Mouse (Mus musculus) limb, embryonic 10.5 days (tissue): Measurements from ENCODE around the gene Hrct1. TPM values are rescaled to one million over a fixed set of nuclear protein-coding genes. Genes with fewer than 3 reads are reported as not detected.

ENCODE experiments used
- DNase-seq: peaks from one replicate; pipeline ENCODE4 v3.0.0-alpha.2; 2017; ENCODE audit warnings: low spot score
- H3K27ac ChIP-seq: fragments of 300-500 bp; sonication (generic); 2 replicates; pipeline ENCODE4 v1.5.1; 2016; ENCODE audit warnings: mild to moderate bottlenecking
- H3K27me3 ChIP-seq: fragments of 300-500 bp; sonication (generic); 2 replicates; pipeline ENCODE4 v1.6.1; 2016; ENCODE audit warnings: low read depth, mild to moderate bottlenecking; ENCODE audit not compliant: poor library complexity, severe bottlenecking
- H3K36me3 ChIP-seq: fragments of 300-500 bp; sonication (generic); 2 replicates; pipeline ENCODE4 v1.6.1; 2016; ENCODE audit warnings: mild to moderate bottlenecking, moderate library complexity
- H3K4me1 ChIP-seq: fragments of 300-500 bp; sonication (generic); 2 replicates; pipeline ENCODE4 v1.6.1; 2016
- H3K4me3 ChIP-seq: fragments of 300-500 bp; sonication (generic); 2 replicates; pipeline ENCODE4 v1.5.1; 2016; ENCODE audit warnings: mild to moderate bottlenecking, moderate library complexity
- H3K9me3 ChIP-seq: fragments of 300-500 bp; sonication (generic); replicated peaks from 2 replicates; pipeline ENCODE4 v1.6.1; 2016; ENCODE audit warnings: mild to moderate bottlenecking
- WGBS: fragments of 180-500 bp; shearing (Covaris S2); methylation state at CpG from one replicate; pipeline ENCODE4 v1.1.7; 2016; 5-methylcytosine and 5-hydroxymethylcytosine counted together
- polyA plus RNA-seq: library from polyadenylated mRNA; unstranded; fragments of >200 nt; fragmentation: Nextera tagmentation; extraction: Ambion mirVana; gene quantifications from 2 replicates; pipeline ENCODE4 v1.2.1, GENCODE M21; 2016

Hrct1 gene
- polyA plus RNA-seq, 1 experiment from 2014 or later: 0.35 TPM

DNA sequence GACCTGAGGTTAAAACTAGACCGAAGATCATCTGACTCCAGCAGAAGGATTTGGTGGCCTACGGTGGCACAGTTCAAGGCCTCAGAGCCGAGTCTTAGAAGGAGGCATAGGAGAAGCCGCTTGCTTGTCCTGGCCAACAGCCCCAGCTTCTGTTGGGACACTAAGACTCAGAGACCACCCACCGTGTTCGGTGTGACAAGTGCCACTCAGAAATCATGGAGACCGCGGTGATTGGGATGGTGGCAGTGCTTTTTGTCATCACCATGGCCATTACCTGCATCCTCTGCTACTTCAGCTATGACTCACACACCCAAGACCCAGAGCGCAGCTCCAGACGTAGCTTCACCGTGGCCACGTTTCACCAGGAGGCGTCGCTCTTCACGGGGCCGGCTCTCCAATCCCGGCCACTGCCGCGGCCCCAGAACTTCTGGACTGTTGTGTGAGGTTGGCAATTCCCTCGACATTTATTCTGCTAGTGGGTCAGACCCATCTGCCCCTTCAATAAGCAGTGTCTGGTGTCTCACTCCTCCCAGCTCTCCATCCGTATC lies 3.8 kb downstream of the Hrct1 start:
- H3K4me1 ChIP-seq: peaks cover 31% of the 10 kb centered on the region
- DNase-seq: no peak
- H3K9me3 ChIP-seq: no peaks in the 10 kb centered on the region
- no peaks in the 10 kb centered on the region for H3K36me3 ChIP-seq
- H3K27ac ChIP-seq: no peak overlapping the region
- H3K4me3 ChIP-seq: no peak overlapping the region
- 65% methylated on average over 21 of the region's 21 CpGs for WGBS
- H3K27me3 ChIP-seq: 0 out of 2 replicates have a peak, but pooled peaks cover 10% of the 10 kb centered on the region

DNA sequence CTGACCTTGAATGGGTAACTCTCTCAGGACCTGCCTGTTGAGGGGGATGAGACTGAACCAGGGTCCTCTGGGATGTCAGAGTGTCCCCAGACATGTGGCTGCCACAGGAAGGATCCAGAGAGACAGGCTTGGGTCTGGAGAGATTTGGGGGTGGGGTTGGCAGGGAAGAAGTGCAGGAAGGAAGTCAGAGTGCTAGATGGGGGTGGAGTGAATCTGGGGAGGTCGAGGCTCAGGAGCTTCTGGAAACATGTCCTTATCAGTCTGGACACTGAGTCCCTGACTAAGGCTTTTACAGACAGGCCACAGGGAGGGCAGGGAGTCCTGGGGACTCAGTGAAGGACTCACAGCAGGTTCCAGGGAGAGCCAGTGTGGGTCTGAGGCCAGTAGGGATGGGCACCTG lies 5.2 kb downstream of the Hrct1 start:
- Histone ChIP-seq H3K27me3 (0 out of 2 replicates have a peak, but pooled peaks cover 10% of the 10 kb centered on the region), H3K36me3 (no peaks in the 10 kb centered on the region), H3K4me3 (no peak overlapping the region), H3K4me1 (peaks cover 36% of the 10 kb centered on the region), H3K9me3 (no peaks in the 10 kb centered on the region), H3K27ac (no peak overlapping the region)
- no peak for DNase-seq
- WGBS: 35% methylated on average over 1 of the region's 1 CpGs

DNA sequence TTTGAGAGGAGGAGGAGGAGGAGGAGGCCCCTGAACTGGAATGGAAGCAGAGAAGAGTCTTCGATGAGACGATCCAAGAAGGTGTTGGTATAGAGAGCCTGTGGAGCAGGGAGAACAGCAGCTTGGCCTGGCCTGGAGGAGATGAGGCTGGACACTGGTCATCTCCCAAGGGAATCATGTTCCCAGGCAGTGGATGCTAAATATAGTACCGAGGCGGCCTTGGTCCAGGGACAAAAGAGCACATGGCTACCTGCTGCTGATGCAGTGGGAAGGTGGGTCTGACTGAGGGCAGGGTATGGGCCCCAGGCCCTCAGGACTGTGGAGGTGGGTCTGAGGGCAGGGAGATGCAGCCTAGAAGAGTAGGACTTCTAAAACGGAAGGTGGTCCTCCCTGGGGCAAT lies 6.2 kb downstream of the Hrct1 start:
- DNase-seq: no peak
- Histone ChIP-seq H3K27me3 (0 out of 2 replicates have a peak, but pooled peaks cover 10% of the 10 kb centered on the region), H3K27ac (no peak overlapping the region; the same call in 1 of the 2 replicates), H3K4me3 (no peak overlapping the region), H3K9me3 (no peaks in the 10 kb centered on the region), H3K4me1 (peaks cover 36% of the 10 kb centered on the region), H3K36me3 (no peaks in the 10 kb centered on the region)
- 86% methylated on average over 5 of the region's 5 CpGs for WGBS

DNA sequence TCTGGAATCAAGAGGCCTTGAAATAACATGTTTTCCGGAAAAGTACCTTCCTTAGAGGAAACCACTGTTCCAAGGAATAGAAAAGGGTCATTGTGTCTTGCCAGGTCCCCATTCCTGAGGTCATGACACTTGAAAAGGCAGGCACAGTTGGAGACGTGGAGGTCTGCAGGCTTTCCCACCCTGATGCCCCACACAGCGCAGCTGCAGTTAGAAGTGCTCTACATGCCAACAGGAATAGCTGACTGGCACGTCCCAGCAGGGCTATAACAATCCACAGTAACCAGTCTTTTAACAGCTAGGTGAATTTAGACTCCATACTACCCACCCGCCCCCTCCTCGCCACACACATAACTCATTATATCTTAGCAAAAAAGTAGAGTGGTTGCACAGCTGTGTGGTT lies 10.2 kb downstream of the Hrct1 start:
- Histone ChIP-seq H3K9me3 (no peaks in the 10 kb centered on the region), H3K4me1 (peaks cover 20% of the 10 kb centered on the region), H3K27me3 (0 out of 2 replicates have a peak, but pooled peaks cover 10% of the 10 kb centered on the region), H3K36me3 (no peaks in the 10 kb centered on the region), H3K4me3 (no peak overlapping the region), H3K27ac (no peak overlapping the region)
- DNase-seq: no peak
- WGBS: 79% methylated on average over 6 of the region's 6 CpGs

DNA sequence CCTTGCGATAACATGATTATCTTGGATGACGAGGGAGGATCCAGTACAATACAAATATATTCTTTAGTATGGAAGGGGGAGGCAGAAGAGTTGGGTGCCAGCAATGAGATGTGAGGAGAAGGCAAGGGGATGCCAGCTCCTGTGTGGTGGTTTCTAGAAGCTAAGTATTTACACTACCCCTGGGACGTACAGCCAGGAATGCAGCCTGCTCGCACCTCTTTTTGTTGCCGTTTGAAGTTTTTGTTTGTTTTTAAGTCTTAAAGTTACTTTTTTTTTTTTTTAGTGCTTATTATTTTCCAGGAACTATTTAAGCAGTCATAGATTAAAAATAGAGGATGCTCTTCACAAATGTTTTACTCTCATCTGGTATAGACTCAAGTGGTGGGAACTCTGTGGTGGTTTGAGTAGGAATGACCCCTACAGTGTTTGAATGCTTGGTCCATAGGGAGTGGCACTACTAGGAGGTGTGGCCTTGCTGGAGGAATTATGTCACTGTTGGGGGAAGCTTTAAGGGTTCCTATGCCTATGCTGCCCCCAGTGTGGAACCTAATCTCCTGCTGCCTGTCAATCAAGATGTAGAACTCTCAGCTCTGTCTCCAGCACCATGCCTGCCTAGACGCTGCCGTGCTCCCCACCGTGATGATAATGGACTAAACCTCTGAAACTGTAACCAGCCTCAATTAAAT lies 12.1 kb downstream of the Hrct1 start:
- no peaks in the 10 kb centered on the region for H3K9me3 ChIP-seq
- H3K4me1 ChIP-seq: peaks cover 26% of the 10 kb centered on the region
- WGBS: 81% methylated on average over 8 of the region's 8 CpGs
- no peaks in the 10 kb centered on the region for H3K27me3 ChIP-seq
- H3K36me3 ChIP-seq: no peaks in the 10 kb centered on the region
- no peak overlapping the region for H3K27ac ChIP-seq
- no peak for DNase-seq
- no peak overlapping the region for H3K4me3 ChIP-seq

DNA sequence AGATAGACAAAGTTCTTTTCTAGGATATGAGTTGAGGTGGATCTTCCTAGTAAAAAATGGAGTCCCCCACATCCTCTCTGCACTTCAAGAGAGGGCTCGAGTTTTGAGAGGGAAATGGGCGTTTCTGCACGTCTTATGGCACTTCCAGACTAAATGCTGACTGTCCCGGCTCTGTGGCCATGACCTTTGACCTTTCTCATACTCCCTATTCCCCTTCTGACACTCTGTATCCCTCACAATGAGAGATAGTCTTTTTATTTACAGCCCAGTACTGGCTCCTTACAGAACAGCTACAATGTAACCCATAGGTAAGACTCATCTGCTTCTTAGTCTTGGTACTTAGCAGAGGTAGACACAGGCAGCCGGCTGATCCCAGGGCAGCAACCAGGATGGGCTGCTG lies 14.5 kb downstream of the Hrct1 start:
- H3K27ac ChIP-seq: no peak overlapping the region
- H3K9me3 ChIP-seq: no peaks in the 10 kb centered on the region
- 74% methylated on average over 5 of the region's 5 CpGs for WGBS
- no peaks in the 10 kb centered on the region for H3K36me3 ChIP-seq
- no peak for DNase-seq
- no peak overlapping the region for H3K4me3 ChIP-seq
- no peaks in the 10 kb centered on the region for H3K27me3 ChIP-seq
- H3K4me1 ChIP-seq: peaks cover 21% of the 10 kb centered on the region

DNA sequence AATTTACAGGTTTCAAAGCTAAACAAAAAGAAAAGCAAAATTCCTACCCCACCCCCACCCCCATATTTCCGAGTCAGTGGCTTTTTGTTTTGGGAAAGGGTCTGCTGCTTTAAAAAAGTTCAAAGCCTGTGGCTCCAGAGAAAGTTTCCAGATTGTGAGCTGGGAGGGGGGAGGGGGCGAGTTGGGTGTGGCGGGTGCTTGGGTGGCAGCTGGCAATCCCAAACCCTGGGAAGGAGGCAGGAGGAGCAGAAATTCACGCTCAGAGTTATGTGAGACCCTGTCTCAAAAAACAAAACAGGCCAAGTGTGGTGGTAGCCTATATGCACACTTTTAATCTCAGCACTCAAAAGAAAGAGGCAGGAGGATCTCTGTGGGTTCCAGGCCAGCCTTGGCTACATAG lies 15.6 kb downstream of the Hrct1 start:
- no peak for DNase-seq
- Histone ChIP-seq H3K4me3 (no peak overlapping the region), H3K36me3 (no peaks in the 10 kb centered on the region), H3K9me3 (no peaks in the 10 kb centered on the region), H3K4me1 (peaks cover 10% of the 10 kb centered on the region), H3K27ac (no peak overlapping the region), H3K27me3 (no peaks in the 10 kb centered on the region)
- WGBS: 28% methylated on average over 4 of the region's 4 CpGs

DNA sequence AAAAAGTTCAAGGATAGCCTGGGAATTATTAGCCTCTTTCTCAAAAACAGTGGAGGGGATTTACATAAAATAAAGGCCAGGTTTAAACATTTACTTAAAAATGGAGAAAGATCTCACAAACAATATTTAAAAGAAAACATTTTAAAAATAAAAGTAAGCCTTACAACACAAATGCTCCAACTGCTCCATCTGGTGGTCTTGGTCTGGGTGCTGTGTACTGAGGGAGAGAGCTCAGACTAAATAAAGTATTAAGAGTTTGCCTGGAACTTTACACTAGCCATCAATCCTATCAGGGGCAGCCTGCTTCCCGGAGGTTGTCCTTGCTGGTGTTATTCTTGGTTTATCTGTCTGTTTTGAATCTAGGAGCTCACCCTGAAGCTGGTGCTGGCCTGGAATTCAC lies 16.1 kb downstream of the Hrct1 start:
- no peak overlapping the region for H3K27ac ChIP-seq
- DNase-seq: no peak
- H3K9me3 ChIP-seq: no peaks in the 10 kb centered on the region
- H3K27me3 ChIP-seq: no peaks in the 10 kb centered on the region
- 34% methylated on average over 1 of the region's 1 CpGs for whole genome bisulfite sequencing
- H3K4me1 ChIP-seq: peaks cover 9% of the 10 kb centered on the region
- no peak overlapping the region for H3K4me3 ChIP-seq
- H3K36me3 ChIP-seq: no peaks in the 10 kb centered on the region

DNA sequence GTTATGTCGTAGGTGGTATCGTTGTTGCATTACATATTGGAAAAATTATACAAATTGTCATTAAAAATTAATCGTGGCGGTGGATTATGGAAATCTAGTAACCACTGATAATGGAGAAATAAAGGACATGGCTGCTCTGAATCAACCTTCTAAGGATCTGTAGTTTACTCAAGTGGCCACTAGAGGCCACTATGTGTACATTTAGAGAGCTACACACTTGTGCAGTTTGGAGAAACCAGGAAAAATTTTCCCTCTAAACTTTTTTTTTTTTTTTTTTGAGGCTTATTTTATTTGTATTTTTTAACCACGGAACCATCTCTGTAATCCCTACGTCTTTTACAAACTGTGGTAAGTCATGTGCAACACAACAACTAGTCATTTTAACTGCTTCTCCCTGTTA lies 18.2 kb downstream of the Hrct1 start:
- no peak for DNase-seq
- no peak overlapping the region for H3K27ac ChIP-seq
- WGBS: 17% methylated on average over 6 of the region's 6 CpGs

DNA sequence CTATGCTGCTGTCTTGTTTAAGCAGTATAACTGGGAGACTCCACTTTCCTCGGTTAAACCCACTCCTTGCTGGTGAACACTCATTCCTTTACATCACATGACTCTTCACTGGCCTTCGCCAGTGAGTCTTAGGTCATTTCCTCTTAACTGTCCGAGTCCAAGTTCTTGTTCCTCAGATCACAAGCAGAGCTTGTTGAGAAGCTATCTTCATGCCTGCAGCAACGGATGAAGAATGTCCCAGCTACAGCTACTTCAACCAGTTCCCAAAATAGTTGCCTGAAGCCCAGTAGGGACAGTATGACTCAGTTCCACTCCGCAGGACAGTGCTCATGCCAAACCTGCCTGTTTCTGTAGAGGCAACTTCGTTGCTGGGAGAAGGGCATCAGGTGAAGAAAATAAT lies 30.2 kb downstream of the Hrct1 start:
- Histone ChIP-seq H3K36me3 (no peaks in the 10 kb centered on the region), H3K4me1 (peaks cover 11% of the 10 kb centered on the region), H3K4me3 (no peak overlapping the region), H3K27me3 (no peaks in the 10 kb centered on the region), H3K27ac (no peak overlapping the region), H3K9me3 (no peaks in the 10 kb centered on the region)
- WGBS: 87% methylated on average over 6 of the region's 6 CpGs
- no peak for DNase-seq

More for the DNA sequence above, 18.2 kb downstream of the Hrct1 start:
- Histone ChIP-seq H3K27me3 (no peaks in the 10 kb centered on the region), H3K4me1 (peaks cover 9% of the 10 kb centered on the region), H3K9me3 (no peaks in the 10 kb centered on the region), H3K4me3 (no peak overlapping the region), H3K36me3 (no peaks in the 10 kb centered on the region)

DNA sequence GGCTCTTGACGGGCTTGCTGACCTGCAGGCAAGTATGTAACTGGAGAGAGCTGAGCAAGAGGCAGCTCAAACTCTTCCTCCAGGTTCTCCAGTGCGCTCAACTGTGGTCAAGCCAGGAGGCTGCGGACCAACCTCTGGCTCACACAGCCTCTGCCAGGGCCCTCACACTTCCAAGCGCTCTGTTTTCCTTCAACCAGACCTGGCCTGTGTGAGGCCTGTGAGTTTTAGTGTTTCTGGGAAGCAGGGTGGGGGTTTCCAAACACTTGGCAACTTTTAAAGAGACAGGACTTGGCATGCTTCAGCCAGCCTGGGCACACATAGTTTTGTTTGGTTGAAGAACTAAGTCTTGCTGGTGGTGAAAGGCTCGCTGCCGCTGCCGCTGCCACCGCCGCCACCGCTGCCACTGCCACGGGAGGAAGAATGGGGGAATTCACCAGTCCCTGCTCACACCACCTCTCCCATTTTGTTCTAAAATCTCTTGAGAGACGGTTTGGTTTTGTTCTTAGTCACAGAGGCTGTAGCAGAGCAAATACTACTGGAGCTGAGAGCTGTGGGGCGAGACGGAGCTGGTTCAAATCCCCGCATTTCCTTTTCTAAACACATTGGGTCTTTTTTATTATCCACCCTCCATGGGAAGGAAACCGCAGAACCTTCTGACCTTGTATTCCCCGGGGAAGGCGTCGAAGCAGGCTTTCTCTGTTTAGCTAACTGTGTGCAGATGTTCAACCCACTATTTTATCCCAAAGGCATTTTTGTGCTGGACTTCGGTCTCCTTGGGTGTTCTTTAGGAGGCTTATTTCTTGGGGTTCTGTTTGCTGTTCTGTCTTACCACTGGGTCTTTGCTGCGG lies 32.8 kb downstream of the Hrct1 start:
- Histone ChIP-seq H3K4me3 (no peak overlapping the region), H3K4me1 (peaks cover 11% of the 10 kb centered on the region), H3K36me3 (no peaks in the 10 kb centered on the region), H3K9me3 (no peaks in the 10 kb centered on the region), H3K27me3 (no peaks in the 10 kb centered on the region), H3K27ac (peak overlapping the region; percentile 70; the same call in 1 of the 2 replicates)
- 78% methylated on average over 21 of the region's 21 CpGs for WGBS
- no peak for DNase-seq

DNA sequence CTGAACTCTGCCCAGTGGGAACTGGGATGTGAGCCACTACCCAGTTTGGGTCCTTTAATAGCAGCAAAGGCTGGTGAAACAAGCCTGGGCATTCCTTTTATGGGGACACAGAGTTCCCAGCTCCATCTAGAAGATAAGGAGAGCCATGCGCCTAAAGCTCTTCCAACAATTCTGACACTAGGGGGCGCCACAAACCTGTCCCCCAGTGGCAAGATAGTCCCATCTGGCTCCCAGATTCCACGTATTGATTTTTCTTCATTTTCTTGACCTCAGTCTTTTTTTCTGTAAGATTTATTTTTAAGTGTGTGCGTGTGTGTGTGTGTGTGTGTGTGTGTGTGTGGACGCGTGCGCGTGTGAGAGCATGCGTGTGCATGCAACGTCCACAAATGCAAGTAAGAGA lies 33.5 kb downstream of the Hrct1 start:
- Histone ChIP-seq H3K27me3 (no peaks in the 10 kb centered on the region), H3K9me3 (no peaks in the 10 kb centered on the region), H3K36me3 (no peaks in the 10 kb centered on the region), H3K27ac (peak overlapping the region; percentile 70; the same call in 1 of the 2 replicates), H3K4me1 (peaks cover 11% of the 10 kb centered on the region), H3K4me3 (no peak overlapping the region)
- 75% methylated on average over 10 of the region's 10 CpGs for WGBS
- DNase-seq: peak; percentile 44

DNA sequence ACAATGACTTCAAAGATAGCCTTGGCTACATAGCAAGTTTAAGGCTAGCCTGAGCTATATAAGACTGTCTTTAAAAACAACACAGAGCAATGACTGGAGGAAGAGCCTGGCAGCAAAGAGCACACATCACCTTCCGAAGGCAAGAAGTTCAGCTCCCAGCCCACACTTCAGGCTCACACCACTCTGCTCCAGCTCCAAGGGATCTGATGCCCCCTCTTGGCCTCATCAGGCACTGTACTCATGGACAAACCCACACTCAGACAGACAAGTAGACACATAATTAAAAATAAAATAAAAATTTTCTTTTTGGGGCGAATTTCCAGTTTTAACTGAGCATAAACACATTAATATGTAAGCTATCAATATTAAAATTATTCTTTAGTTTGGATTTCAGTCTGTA lies 34.3 kb downstream of the Hrct1 start:
- Histone ChIP-seq H3K4me1 (peaks cover 11% of the 10 kb centered on the region), H3K4me3 (no peak overlapping the region), H3K9me3 (no peaks in the 10 kb centered on the region), H3K27ac (no peak overlapping the region), H3K27me3 (no peaks in the 10 kb centered on the region), H3K36me3 (no peaks in the 10 kb centered on the region)
- 76% methylated on average over 2 of the region's 2 CpGs for WGBS
- DNase-seq: no peak
